Mouse (Mus musculus): ENCODE data around the gene Ahdc1.

- TF ChIP-seq CTCF (IDR thresholded peaks at IDR 0.05; ENCODE audit: extremely low read depth, insufficient read length, insufficient replicate concordance, low read depth, low read length): no peak
- no peak for TF ChIP-seq POLR2A (IDR thresholded peaks at IDR 0.05; ENCODE audit: low read depth, low read length)
Observed at GRCm38 (mm10) chr4:133046691-133047352, 35.8 kb downstream of the Ahdc1 start.
